ENCODE assay signal across 15 mouse cellular contexts in genomic region chr1:93138534-93138933, GRCm38 (mm10). TPM values are rescaled to one million over a fixed set of nuclear protein-coding genes. Genes with fewer than 3 reads are reported as not detected.
A peak's percentile ranks its signal among the peaks of the same experiment; 100 is the strongest.
DNase-seq lines count a peak whose midpoint lies in the region; ATAC-seq lines count a peak whose summit lies in the region.
"Had no signal": no experiment of that assay in that cellular context is flagged by ENCODE, and none has a peak within 500 bp of the region (broad histone marks: within the 10 kb centered on the region; RNA-seq: fewer than 3 reads in every experiment).

No protein-coding gene starts in this region.

- H3K9me3 ChIP-seq in heart, embryonic 10.5 days = no peaks in the 10 kb centered on the region
- H3K9me3 ChIP-seq in stomach, embryonic 16.5 days (replicated peaks; ENCODE audit: control insufficient read depth, low read length) = no peaks in the 10 kb centered on the region
- H3K9me3 ChIP-seq in hindbrain, embryonic 16.5 days (ENCODE audit: control insufficient read depth, low read length) = no peaks in the 10 kb centered on the region
- H3K9me3 ChIP-seq: heart, embryonic 12.5 days; hindbrain, embryonic 15.5 days had no signal

- no peaks in the 10 kb centered on the region for H3K36me3 ChIP-seq in heart, embryonic 10.5 days
- no peaks in the 10 kb centered on the region for H3K36me3 ChIP-seq in stomach, embryonic 16.5 days (ENCODE audit: control insufficient read depth, insufficient read depth, low read length)
- no peaks in the 10 kb centered on the region for H3K36me3 ChIP-seq in hindbrain, embryonic 16.5 days (ENCODE audit: control insufficient read depth, insufficient read depth, low read length)
- H3K36me3 ChIP-seq: heart, embryonic 12.5 days; hindbrain, embryonic 15.5 days had no signal

- peak; percentile 80; the same call in 1 of the 2 replicates for ATAC-seq in stomach, embryonic 16.5 days (ENCODE audit: insufficient read depth, low FRiP score)
- no peak for ATAC-seq in hindbrain, embryonic 16.5 days

- peaks cover 63% of the 10 kb centered on the region for H3K27me3 ChIP-seq in heart, embryonic 10.5 days (ENCODE audit: insufficient read depth, poor library complexity, severe bottlenecking)
- no peaks in the 10 kb centered on the region for H3K27me3 ChIP-seq in stomach, embryonic 16.5 days (ENCODE audit: control insufficient read depth, insufficient read depth, low read length)
- no peaks in the 10 kb centered on the region for H3K27me3 ChIP-seq in hindbrain, embryonic 16.5 days (replicated peaks; ENCODE audit: control insufficient read depth, insufficient read depth, low read length)
- H3K27me3 ChIP-seq: hindbrain, embryonic 15.5 days had no signal

- no peak overlapping the region for H3K27ac ChIP-seq in heart, embryonic 10.5 days
- no peak overlapping the region for H3K27ac ChIP-seq in stomach, embryonic 16.5 days (ENCODE audit: low read length)
- no peak overlapping the region for H3K27ac ChIP-seq in hindbrain, embryonic 16.5 days (ENCODE audit: low read depth, low read length)
- H3K27ac ChIP-seq: hindbrain, embryonic 15.5 days had no signal

- H3K4me1 ChIP-seq in heart, embryonic 10.5 days = peaks cover 35% of the 10 kb centered on the region
- H3K4me1 ChIP-seq in stomach, embryonic 16.5 days (ENCODE audit: control insufficient read depth, insufficient read depth, low read length) = no peaks in the 10 kb centered on the region
- no peaks in the 10 kb centered on the region for H3K4me1 ChIP-seq in hindbrain, embryonic 16.5 days (ENCODE audit: control insufficient read depth, insufficient read depth, low read depth, low read length)
- H3K4me1 ChIP-seq: hindbrain, embryonic 15.5 days had no signal

- H3K4me2 ChIP-seq in stomach, embryonic 16.5 days (ENCODE audit: low read depth, low read length) = no peak overlapping the region
- H3K4me2 ChIP-seq in hindbrain, embryonic 16.5 days (ENCODE audit: low read length) = no peak overlapping the region
- H3K4me2 ChIP-seq: heart, embryonic 12.5 days; hindbrain, embryonic 15.5 days had no signal

- no peak overlapping the region for H3K4me3 ChIP-seq in heart, embryonic 10.5 days
- no peak overlapping the region for H3K4me3 ChIP-seq in stomach, embryonic 16.5 days (replicated peaks; ENCODE audit: low read length)
- no peak overlapping the region for H3K4me3 ChIP-seq in hindbrain, embryonic 16.5 days (ENCODE audit: low read length)
- H3K4me3 ChIP-seq: heart, embryonic 12.5 days; hindbrain, embryonic 15.5 days had no signal

- no peak overlapping the region for H3K9ac ChIP-seq in stomach, embryonic 16.5 days (ENCODE audit: low read length)
- H3K9ac ChIP-seq in hindbrain, embryonic 16.5 days (ENCODE audit: low read depth, low read length) = no peak overlapping the region
- H3K9ac ChIP-seq: heart, embryonic 12.5 days; hindbrain, embryonic 15.5 days had no signal

- WGBS in heart, embryonic 10.5 days = 71% methylated on average over 6 of the region's 6 CpGs
- WGBS in large intestine, adult 2 months = 37% methylated on average over 6 of the region's 6 CpGs
- 66% methylated on average over 6 of the region's 6 CpGs for WGBS in stomach, embryonic 16.5 days
- WGBS in hindbrain, embryonic 16.5 days = 77% methylated on average over 6 of the region's 6 CpGs

- intact Hi-C loops in heart, postnatal 10 days (cut with DNase I) = no loop called here
- intact Hi-C loops in left cerebral cortex, postnatal 4 days (cut with DNase I) = no loop called here

- peak; percentile 14 to 24 for DNase-seq in heart, postnatal 10 days
- no peak for DNase-seq in heart, embryonic 10.5 days (ENCODE audit: low spot score)
- DNase-seq in kidney, adult 18-20 months = peak; percentile 66
- peak; percentile 90 for DNase-seq in large intestine, adult 2 months (ENCODE audit: low read depth, low spot score)
- DNase-seq in left cerebral cortex, postnatal 4 days = no peak
- DNase-seq: cerebellum, adult 11-12 months; lung, adult 2 months had no signal

RNA-seq across cellular contexts. Expression of gene Agxt, which starts 3.5 kb away (rescaled TPM):
- not detected for total RNA-seq in heart, postnatal 10 days (2021)
- 0.50 TPM in 1 of 2 replicates, not detected in the other for polyA plus RNA-seq in heart, embryonic 10.5 days (2016; fragmentation: Nextera tagmentation; extraction: Ambion mirVana)
- polyA plus RNA-seq in large intestine, adult 2 months (2012; rRNA removed) = 0.14 and 0.34 TPM in 2 replicates
- polyA plus RNA-seq in stomach, embryonic 16.5 days (2015; fragmentation: Nextera tagmentation; extraction: Ambion mirVana) = 0.47 and 0.53 TPM in 2 replicates
- polyA plus RNA-seq in hindbrain, embryonic 16.5 days (2015; fragmentation: Nextera tagmentation; extraction: Ambion mirVana) = not detected in 2 replicates
- total RNA-seq in left cerebral cortex, postnatal 4 days (2021) = not detected
- total RNA-seq: gastrocnemius, adult 18-20 months; left cerebral cortex, adult 18-20 months; megakaryocyte-erythroid progenitor cell, adult 5-6 weeks had no signal
- polyA plus RNA-seq: heart, embryonic 12.5 days; hindbrain, embryonic 15.5 days; lung, adult 2 months; spleen, adult 2 months had no signal

RNA-seq across cellular contexts. Expression of gene 2310007B03Rik, which starts 22.2 kb away (rescaled TPM):
- not detected for total RNA-seq in heart, postnatal 10 days (2021)
- polyA plus RNA-seq in heart, embryonic 10.5 days (2016; fragmentation: Nextera tagmentation; extraction: Ambion mirVana) = 0.06 and 0.30 TPM in 2 replicates
- 8.4 and 10.3 TPM in 2 replicates for polyA plus RNA-seq in large intestine, adult 2 months (2012; rRNA removed)
- polyA plus RNA-seq in stomach, embryonic 16.5 days (2015; fragmentation: Nextera tagmentation; extraction: Ambion mirVana) = 17.7 and 32.8 TPM in 2 replicates
- polyA plus RNA-seq in hindbrain, embryonic 16.5 days (2015; fragmentation: Nextera tagmentation; extraction: Ambion mirVana) = 0.40 and 0.54 TPM in 2 replicates
- not detected for total RNA-seq in left cerebral cortex, postnatal 4 days (2021)
- total RNA-seq: gastrocnemius, adult 18-20 months; left cerebral cortex, adult 18-20 months; megakaryocyte-erythroid progenitor cell, adult 5-6 weeks had no signal
- polyA plus RNA-seq: heart, embryonic 12.5 days; spleen, adult 2 months had no signal

RNA-seq across cellular contexts. Expression of gene Crocc2, which starts 30.0 kb away (rescaled TPM):
- total RNA-seq in heart, postnatal 10 days (2021) = under 1 TPM; 0.19 to 0.37 TPM
- 0.14 and 0.30 TPM in 2 replicates for polyA plus RNA-seq in heart, embryonic 10.5 days (2016; fragmentation: Nextera tagmentation; extraction: Ambion mirVana)
- polyA plus RNA-seq in large intestine, adult 2 months (2012; rRNA removed) = 0.07 and 0.09 TPM in 2 replicates
- polyA plus RNA-seq in stomach, embryonic 16.5 days (2015; fragmentation: Nextera tagmentation; extraction: Ambion mirVana) = 0.18 and 0.24 TPM in 2 replicates
- polyA plus RNA-seq in hindbrain, embryonic 16.5 days (2015; fragmentation: Nextera tagmentation; extraction: Ambion mirVana) = 0.43 and 0.51 TPM in 2 replicates
- total RNA-seq in left cerebral cortex, postnatal 4 days (2021) = under 1 TPM; 0.91 to 0.94 TPM
- total RNA-seq: gastrocnemius, adult 18-20 months; megakaryocyte-erythroid progenitor cell, adult 5-6 weeks had no signal

RNA-seq across cellular contexts. Expression of gene Kif1a, which starts 36.8 kb away (rescaled TPM):
- 1 to 10 TPM; 3.1 to 3.4 TPM for total RNA-seq in heart, postnatal 10 days (2021)
- polyA plus RNA-seq in heart, embryonic 10.5 days (2016; fragmentation: Nextera tagmentation; extraction: Ambion mirVana) = 5.1 and 5.4 TPM in 2 replicates
- 1.4 and 2.7 TPM in 2 replicates for polyA plus RNA-seq in large intestine, adult 2 months (2012; rRNA removed)
- polyA plus RNA-seq in stomach, embryonic 16.5 days (2015; fragmentation: Nextera tagmentation; extraction: Ambion mirVana) = 10.6 and 16.5 TPM in 2 replicates
- 497 and 573 TPM in 2 replicates for polyA plus RNA-seq in hindbrain, embryonic 16.5 days (2015; fragmentation: Nextera tagmentation; extraction: Ambion mirVana)
- total RNA-seq in left cerebral cortex, postnatal 4 days (2021) = 100 to 1,000 TPM; 715 to 768 TPM
- total RNA-seq: megakaryocyte-erythroid progenitor cell, adult 5-6 weeks had no signal

Comparison
In these comparisons a context has a peak if more than half of its experiments do, and no peak if none do; other contexts are left out.
1. DNase-seq: peak in heart, postnatal 10 days (2 of 2), kidney, adult 18-20 months (single experiment) and large intestine, adult 2 months (single experiment); none in heart, embryonic 10.5 days (single experiment) and left cerebral cortex, postnatal 4 days (single experiment).